Mouse (Mus musculus) cerebellum, adult 2 months (tissue): ENCODE results near the gene Mospd3. TPM values are rescaled to one million over a fixed set of nuclear protein-coding genes. Genes with fewer than 3 reads are reported as not detected.
"Not testable (repeated sequence)": the region's sequence is repeated elsewhere in the genome, so short reads cannot be mapped to it uniquely, and the experiment has no call there.

Experiments
- DNase-seq, 2 experiments: peaks; one replicate each; pipeline ENCODE4 v3.0.0; 2021
- H3K27ac ChIP-seq: fragments of 200-500 bp; 2 replicates; pipeline ENCODE4 v1.5.1; 2012; ENCODE audit warnings: low read length, control low read depth, inconsistent platforms; ENCODE audit not compliant: insufficient read depth
- H3K27me3 ChIP-seq: fragments of 200-500 bp; 2 replicates; pipeline ENCODE4 v1.6.1; 2012; ENCODE audit warnings: inconsistent platforms, mild to moderate bottlenecking, low read length, moderate library complexity; ENCODE audit not compliant: control insufficient read depth, insufficient read depth
- H3K4me1 ChIP-seq: fragments of 200-500 bp; 2 replicates; pipeline ENCODE4 v1.6.1; 2011; ENCODE audit warnings: low read length; ENCODE audit not compliant: control insufficient read depth, insufficient read depth
- H3K4me3 ChIP-seq: fragments of 200-500 bp; replicated peaks from 2 replicates; pipeline ENCODE3; 2011; ENCODE audit warnings: mild to moderate bottlenecking, low read depth, low read length, control low read depth; ENCODE audit not compliant: insufficient read depth
- CTCF ChIP-seq: fragments of 200-500 bp; IDR thresholded peaks from 2 replicates; pipeline ENCODE4 v1.5.1; 2011; ENCODE audit warnings: low read depth, mild to moderate bottlenecking, control low read depth, low read length, moderate library complexity, borderline replicate concordance; ENCODE audit not compliant: insufficient read depth
- POLR2A ChIP-seq: fragments of 200-500 bp; IDR thresholded peaks from 2 replicates; pipeline ENCODE4 v1.6.1; 2011; ENCODE audit warnings: low read length, control low read depth, borderline replicate concordance; ENCODE audit not compliant: insufficient read depth
- WGBS: fragments of 180-500 bp; shearing (Covaris S2); methylation state at CpG from one replicate; pipeline ENCODE4 v1.1.7; 2018; 5-methylcytosine and 5-hydroxymethylcytosine counted together
- polyA plus RNA-seq: library from polyadenylated mRNA; depleted of rRNA; stranded (reverse); fragments of >200 nt; gene quantifications from 2 replicates; pipeline ENCODE4 v1.2.3, GENCODE M21; 2012

Mospd3 gene
- polyA plus RNA-seq, 1 experiment = 56.0 TPM

- 17% methylated on average over 6 of the region's 6 CpGs for WGBS
- peaks cover 18% of the 10 kb centered on the region for H3K4me1 ChIP-seq
- no peak overlapping the region for H3K27ac ChIP-seq
- DNase-seq = no peak
- no peaks in the 10 kb centered on the region for H3K27me3 ChIP-seq
- H3K4me3 ChIP-seq = peak overlapping the region; percentile 46
- TF ChIP-seq CTCF = no peak
- TF ChIP-seq POLR2A = no peak
Measured at GRCm38 (mm10) chr5:137629906-137630545, 29.2 kb upstream of the Mospd3 start.

GRCm38 (mm10) chr5:137629306-137629721 is 28.5 kb upstream of the Mospd3 start:
- peak overlapping the region; percentile 11; the same call in 1 of the 2 replicates for H3K27ac ChIP-seq
- no peak for DNase-seq
- 2% methylated on average over 23 of the region's 23 CpGs for WGBS
- H3K4me1 ChIP-seq = peaks cover 18% of the 10 kb centered on the region
- TF ChIP-seq POLR2A = no peak
- no peaks in the 10 kb centered on the region for H3K27me3 ChIP-seq
- peak overlapping the region; percentile 84 for H3K4me3 ChIP-seq

GRCm38 (mm10) chr5:137628498-137629305 is 27.8 kb upstream of the Mospd3 start, which contains the start of the genes Fbxo24, Lrch4 and Gm20605:
TSS of gene Fbxo24 (minus strand) at chr5:137629002.
TSS of gene Lrch4 (plus strand) at chr5:137629121.
TSS of gene Gm20605 (plus strand) at chr5:137629175.
- Histone ChIP-seq H3K4me1 (peaks cover 18% of the 10 kb centered on the region), H3K27me3 (no peaks in the 10 kb centered on the region), H3K27ac (peak within 1 kb of the TSS; percentile 88), H3K4me3 (peak within 1 kb of the TSS; percentile 85)
- TF ChIP-seq POLR2A (peak; percentile 96), CTCF (no peak)
- WGBS = under 1% methylated on average over 46 of the region's 46 CpGs
- peak; percentile 98 to 100 for DNase-seq

GRCm38 (mm10) chr5:137627991-137628390 is 27.1 kb upstream of the Mospd3 start:
- H3K4me1 ChIP-seq = peaks cover 18% of the 10 kb centered on the region
- no peak for DNase-seq
- TF ChIP-seq POLR2A (no peak), CTCF (no peak)
- H3K4me3 ChIP-seq = peak overlapping the region; percentile 85
- peak overlapping the region; percentile 88 for H3K27ac ChIP-seq
- WGBS = 2% methylated on average over 9 of the region's 9 CpGs
- H3K27me3 ChIP-seq = no peaks in the 10 kb centered on the region

GRCm38 (mm10) chr5:137623937-137624530 is 23.2 kb upstream of the Mospd3 start:
- 87% methylated on average over 11 of the region's 11 CpGs for WGBS
- H3K27me3 ChIP-seq = no peaks in the 10 kb centered on the region
- DNase-seq = no peak

GRCm38 (mm10) chr5:137615347-137615746 is 14.5 kb upstream of the Mospd3 start:
- H3K27ac ChIP-seq = no peak overlapping the region
- WGBS = 87% methylated on average over 7 of the region's 7 CpGs
- H3K4me1 ChIP-seq = no peaks in the 10 kb centered on the region
- H3K4me3 ChIP-seq = no peak overlapping the region
- TF ChIP-seq CTCF = no peak
- H3K27me3 ChIP-seq = no peaks in the 10 kb centered on the region
- DNase-seq = no peak

More at GRCm38 (mm10) chr5:137623937-137624530, 23.2 kb upstream of the Mospd3 start:
- Histone ChIP-seq H3K4me1 (no peaks in the 10 kb centered on the region), H3K27ac (no peak overlapping the region), H3K4me3 (no peak overlapping the region)
- TF ChIP-seq POLR2A (no peak), CTCF (no peak)

- 89% methylated on average over 2 of the region's 2 CpGs for WGBS
- H3K27me3 ChIP-seq, H3K4me3 ChIP-seq, DNase-seq, H3K27ac ChIP-seq, H3K4me1 ChIP-seq: not testable (repeated sequence)
Measured at GRCm38 (mm10) chr5:137614921-137615320, 14.1 kb upstream of the Mospd3 start.
